Mouse (Mus musculus): ENCODE results near the gene Olfr1107. TPM values are rescaled to one million over a fixed set of nuclear protein-coding genes. Genes with fewer than 3 reads are reported as not detected.

Olfr1107 gene
- total RNA-seq (2015) (not detected in 2 replicates), total RNA-seq (2017) (not detected in 2 replicates)

DNA sequence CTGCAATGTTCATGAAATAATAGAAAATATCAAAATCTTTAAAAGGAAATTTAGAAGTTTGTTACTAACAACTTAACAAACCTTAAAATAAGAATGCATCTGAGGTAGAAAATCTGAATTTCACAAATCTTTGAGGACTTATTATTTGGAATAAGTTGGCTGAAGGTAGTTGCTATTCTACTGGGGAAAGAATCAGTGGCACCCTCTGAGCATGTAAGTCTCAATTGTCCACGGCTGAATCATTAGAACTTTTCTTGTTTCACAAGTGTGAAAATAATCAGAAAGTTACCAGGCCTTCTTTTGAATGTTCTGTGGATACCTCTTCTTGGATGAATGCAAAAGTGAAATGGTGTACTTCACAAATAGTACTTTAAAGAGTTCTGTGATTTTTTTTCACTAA, at the start of gene Olfr1107:
Gene Olfr1107, minus strand, starts transcription at position 101 of the 400 bp plus-strand sequence.
- no peak for ATAC-seq (replicated peaks; ENCODE audit: poor library complexity)

DNA sequence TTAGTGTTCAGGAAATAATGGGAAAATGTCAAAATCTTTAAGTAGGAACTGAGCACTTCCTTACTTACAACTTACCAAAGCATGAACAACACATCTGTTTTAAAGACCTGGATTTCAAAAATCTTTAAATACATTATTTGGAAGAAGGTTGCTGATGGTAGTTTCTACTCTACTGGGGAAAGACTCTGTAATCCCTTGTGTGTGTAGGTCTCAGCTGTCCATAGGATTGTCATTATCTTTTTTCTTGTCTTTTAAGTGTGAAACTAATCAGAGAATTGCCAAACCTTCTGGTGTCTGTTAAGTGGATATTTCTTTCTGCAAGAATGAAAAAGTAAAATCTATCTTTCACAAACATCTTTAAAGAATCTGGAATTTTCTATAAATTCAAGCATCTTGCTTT, 38.9 kb upstream of the Olfr1107 start, which contains the start of gene Olfr259:
Gene Olfr259, minus strand, starts transcription at position 101 of the 400 bp plus-strand sequence.
- no peak for ATAC-seq (replicated peaks; ENCODE audit: poor library complexity)

DNA sequence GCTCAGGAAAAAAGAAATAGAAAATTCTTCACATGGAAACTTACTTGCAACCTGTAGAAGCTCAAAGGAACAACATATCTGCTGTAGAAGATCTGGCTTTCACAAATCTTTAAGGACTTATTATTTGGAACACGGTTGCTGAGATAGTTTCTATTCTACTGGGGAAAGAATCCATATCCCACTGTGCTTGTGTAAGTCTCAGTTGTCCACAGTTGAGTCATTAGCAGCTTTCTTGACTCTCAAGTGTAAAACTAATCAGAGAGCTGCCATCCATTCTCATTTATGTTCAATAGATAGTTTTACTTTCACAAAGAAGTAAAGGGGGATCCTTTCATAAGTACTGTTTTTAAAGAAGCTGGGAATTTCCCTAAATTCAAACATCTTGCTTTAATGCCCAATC, 20.3 kb upstream of the Olfr1107 start, which contains the start of gene Olfr1109:
Gene Olfr1109, minus strand, starts transcription at position 101 of the 400 bp plus-strand sequence.
- ATAC-seq (replicated peaks; ENCODE audit: poor library complexity), result no peak

DNA sequence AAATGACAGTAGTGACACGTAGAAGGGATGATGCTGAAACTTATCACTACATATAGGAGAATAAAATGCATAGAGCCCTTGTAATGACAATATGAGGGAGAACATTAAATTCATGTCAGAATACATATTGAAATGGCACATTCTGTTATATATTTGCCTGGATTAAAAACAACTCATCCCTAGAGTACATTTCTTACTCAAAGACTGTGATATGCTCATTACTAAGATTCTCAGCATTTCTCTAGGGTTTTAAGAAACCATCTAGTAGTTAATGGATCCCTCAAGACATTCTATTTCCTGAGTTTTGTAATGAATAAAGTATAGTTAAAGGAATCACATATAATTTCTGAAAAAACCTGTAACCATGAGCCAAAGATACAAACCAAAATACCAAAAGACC, 23.4 kb downstream of the Olfr1107 start, which contains the start of gene Olfr1106:
Gene Olfr1106, minus strand, starts transcription at position 101 of the 400 bp plus-strand sequence.
- no peak for ATAC-seq (replicated peaks; ENCODE audit: poor library complexity)

DNA sequence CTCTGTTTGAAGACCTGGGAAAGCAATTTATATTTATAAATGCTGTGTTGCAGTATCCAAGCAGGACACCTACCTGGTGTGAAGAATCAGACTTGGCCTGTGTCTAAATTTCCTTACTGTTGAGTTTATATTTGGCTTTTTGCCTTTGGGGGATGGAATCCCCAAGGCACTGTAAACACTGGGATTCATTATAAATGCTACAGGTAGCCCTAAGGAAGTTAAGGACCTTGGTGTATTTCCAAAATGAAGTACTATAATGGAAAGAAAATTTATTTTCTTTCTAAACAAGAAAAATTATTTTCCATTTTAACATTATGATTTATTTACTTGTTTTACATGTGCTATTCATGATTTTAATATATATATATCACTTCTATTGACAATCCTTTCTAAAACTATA, 39.2 kb downstream of the Olfr1107 start, which contains the start of gene Olfr1105:
Gene Olfr1105, minus strand, starts transcription at position 101 of the 400 bp plus-strand sequence.
- no peak for ATAC-seq (replicated peaks; ENCODE audit: poor library complexity)

DNA sequence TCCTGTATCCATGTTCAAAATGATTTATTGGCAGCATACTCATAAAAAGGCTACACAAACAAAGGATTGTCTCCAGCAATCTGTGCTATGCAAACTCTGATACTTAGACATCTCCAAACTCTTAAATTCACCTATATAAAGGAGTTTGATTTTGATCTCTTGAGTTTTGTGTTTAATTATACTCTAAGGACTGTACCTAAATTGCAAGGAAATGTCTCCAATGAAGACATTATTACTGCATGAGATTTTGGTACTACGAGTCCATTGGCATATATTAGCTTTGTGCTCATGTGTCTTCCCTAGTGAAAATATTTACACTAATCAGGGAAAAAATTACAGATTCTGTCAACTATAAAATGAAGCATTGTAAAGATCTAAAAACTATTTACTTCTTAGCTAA, 48.6 kb downstream of the Olfr1107 start, which contains the start of gene Olfr1104:
Gene Olfr1104, minus strand, starts transcription at position 101 of the 400 bp plus-strand sequence.
- ATAC-seq (replicated peaks; ENCODE audit: poor library complexity), result no peak

Other genes with a start within 250 kb of the Olfr1107 start
- gene Olfr1095, start 224.1 kb downstream of the Olfr1107 start, total RNA-seq (2015), result not detected in 2 replicates
- not detected in 2 replicates for gene Olfr1095, start 224.1 kb downstream of the Olfr1107 start, total RNA-seq (2017)
- gene Gm13723, start 201.0 kb downstream of the Olfr1107 start, total RNA-seq (2015), result not detected in 2 replicates
- gene Gm13723, start 201.0 kb downstream of the Olfr1107 start, total RNA-seq (2017), result not detected in 2 replicates
- gene Olfr1097, start 183.6 kb downstream of the Olfr1107 start, total RNA-seq (2015), result not detected in 2 replicates
- gene Olfr1097, start 183.6 kb downstream of the Olfr1107 start, total RNA-seq (2017), result not detected in 2 replicates
- not detected in 2 replicates for gene Olfr1098, start 151.3 kb downstream of the Olfr1107 start, total RNA-seq (2015)
- gene Olfr1098, start 151.3 kb downstream of the Olfr1107 start, total RNA-seq (2017), result not detected in 2 replicates
- not detected in 2 replicates for gene Olfr1099, start 115.1 kb downstream of the Olfr1107 start, total RNA-seq (2015)
- gene Olfr1099, start 115.1 kb downstream of the Olfr1107 start, total RNA-seq (2017), result not detected in 2 replicates
- not detected in 2 replicates for gene Olfr1100, start 95.9 kb downstream of the Olfr1107 start, total RNA-seq (2015)
- not detected in 2 replicates for gene Olfr1100, start 95.9 kb downstream of the Olfr1107 start, total RNA-seq (2017)
- not detected in 2 replicates for gene Olfr1101, start 84.6 kb downstream of the Olfr1107 start, total RNA-seq (2015)
- not detected in 2 replicates for gene Olfr1101, start 84.6 kb downstream of the Olfr1107 start, total RNA-seq (2017)
- not detected in 2 replicates for gene Olfr1102, start 77.4 kb downstream of the Olfr1107 start, total RNA-seq (2015)
- gene Olfr1102, start 77.4 kb downstream of the Olfr1107 start, total RNA-seq (2017), result not detected in 2 replicates
- gene Olfr1104, start 48.7 kb downstream of the Olfr1107 start, total RNA-seq (2015), result not detected in 2 replicates
- gene Olfr1104, start 48.7 kb downstream of the Olfr1107 start, total RNA-seq (2017), result not detected in 2 replicates
- gene Olfr1105, start 39.3 kb downstream of the Olfr1107 start, total RNA-seq (2015), result not detected in 2 replicates
- not detected in 2 replicates for gene Olfr1105, start 39.3 kb downstream of the Olfr1107 start, total RNA-seq (2017)
- gene Olfr1106, start 23.5 kb downstream of the Olfr1107 start, total RNA-seq (2015), result not detected in 2 replicates
- gene Olfr1106, start 23.5 kb downstream of the Olfr1107 start, total RNA-seq (2017), result not detected in 2 replicates
- gene Olfr1109, start 20.2 kb upstream of the Olfr1107 start, total RNA-seq (2015), result not detected in 2 replicates
- not detected in 2 replicates for gene Olfr1109, start 20.2 kb upstream of the Olfr1107 start, total RNA-seq (2017)
- gene Olfr259, start 38.8 kb upstream of the Olfr1107 start, total RNA-seq (2015), result not detected in 2 replicates
- gene Olfr259, start 38.8 kb upstream of the Olfr1107 start, total RNA-seq (2017), result not detected in 2 replicates
- gene Olfr1110, start 64.5 kb upstream of the Olfr1107 start, total RNA-seq (2015), result not detected in 2 replicates
- not detected in 2 replicates for gene Olfr1110, start 64.5 kb upstream of the Olfr1107 start, total RNA-seq (2017)
- gene Olfr1111, start 76.8 kb upstream of the Olfr1107 start, total RNA-seq (2015), result not detected in 2 replicates
- not detected in 2 replicates for gene Olfr1111, start 76.8 kb upstream of the Olfr1107 start, total RNA-seq (2017)
- gene Olfr1112, start 112.0 kb upstream of the Olfr1107 start, total RNA-seq (2015), result not detected in 2 replicates
- gene Olfr1112, start 112.0 kb upstream of the Olfr1107 start, total RNA-seq (2017), result not detected in 2 replicates
- not detected in 2 replicates for gene Olfr1113, start 133.2 kb upstream of the Olfr1107 start, total RNA-seq (2015)
- not detected in 2 replicates for gene Olfr1113, start 133.2 kb upstream of the Olfr1107 start, total RNA-seq (2017)
- not detected in 2 replicates for gene Olfr1115, start 172.2 kb upstream of the Olfr1107 start, total RNA-seq (2015)
- gene Olfr1115, start 172.2 kb upstream of the Olfr1107 start, total RNA-seq (2017), result not detected in 2 replicates
- gene Olfr1116, start 191.7 kb upstream of the Olfr1107 start, total RNA-seq (2015), result not detected in 2 replicates
- not detected in 2 replicates for gene Olfr1116, start 191.7 kb upstream of the Olfr1107 start, total RNA-seq (2017)
- not detected in 2 replicates for gene Olfr1118, start 231.8 kb upstream of the Olfr1107 start, total RNA-seq (2015)
- gene Olfr1118, start 231.8 kb upstream of the Olfr1107 start, total RNA-seq (2017), result not detected in 2 replicates